Mouse (Mus musculus) fibroblast of lung, adult 2 months (primary cell): Measurements from ENCODE around the gene Spty2d1.

Experiments
- DNase-seq: peaks from one replicate; pipeline ENCODE4 v3.0.0-alpha.2; 2011; ENCODE audit warnings: low read depth

The Spty2d1 gene

DNA sequence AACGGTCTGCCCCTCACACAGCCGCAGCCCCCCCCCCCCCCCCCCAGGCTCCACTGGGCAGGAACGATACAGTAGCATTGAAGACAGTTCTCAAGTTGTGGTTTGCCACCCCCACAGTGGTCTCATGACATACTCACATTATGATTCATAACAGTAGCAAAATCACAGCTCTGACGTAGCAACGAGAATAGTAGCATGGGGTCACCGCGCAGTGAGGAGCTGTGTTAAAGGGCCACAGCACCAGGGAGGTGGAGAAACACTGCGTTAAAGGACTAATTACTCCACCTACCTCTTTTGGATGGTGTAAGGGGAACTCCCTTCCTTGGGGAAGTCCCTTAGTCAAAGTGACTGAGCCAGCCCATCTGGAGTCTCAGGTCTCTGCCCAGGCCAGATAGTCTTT lies 14.3 kb upstream of the Spty2d1 start:
- DNase-seq = peak; percentile 73

DNA sequence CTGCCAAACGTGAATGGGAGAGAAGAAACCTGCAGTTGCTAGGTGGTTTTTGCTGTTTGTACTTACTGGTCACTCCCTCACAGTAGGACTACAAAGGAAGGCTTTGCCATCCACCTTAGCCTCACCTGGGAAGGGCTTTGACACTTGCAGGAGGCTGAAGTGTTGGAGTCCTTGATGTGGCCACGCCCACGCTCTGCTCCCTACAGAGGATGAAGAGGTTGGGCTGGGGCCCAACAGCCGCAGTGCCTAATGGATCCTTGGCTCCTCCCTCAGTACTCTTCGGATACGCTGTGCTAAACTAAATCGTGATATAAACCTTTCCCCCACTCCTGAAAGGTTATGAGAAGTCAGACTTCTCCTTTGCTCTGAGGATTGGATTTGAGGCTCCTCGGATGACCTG lies 12.7 kb upstream of the Spty2d1 start:
- no peak for DNase-seq

DNA sequence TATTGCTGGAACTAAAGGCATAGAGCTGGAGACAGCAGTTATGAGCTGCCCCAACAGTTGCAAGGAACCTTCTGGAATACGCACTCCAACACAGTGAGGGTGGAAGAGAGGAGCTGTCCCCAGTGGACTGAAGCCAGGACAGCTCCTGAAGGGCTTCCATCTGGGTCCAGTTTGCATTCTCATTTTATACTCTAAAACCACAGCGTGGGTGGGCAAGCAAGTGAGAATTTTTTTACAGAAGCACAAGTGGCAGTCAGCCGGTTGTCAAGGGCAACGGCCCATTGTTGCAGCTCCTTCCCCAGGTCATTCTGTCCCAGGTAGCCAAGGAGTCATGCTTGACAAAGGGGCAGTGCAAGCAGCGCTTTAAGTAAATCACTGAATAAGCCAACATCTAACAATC lies 11.4 kb upstream of the Spty2d1 start:
- no peak for DNase-seq

DNA sequence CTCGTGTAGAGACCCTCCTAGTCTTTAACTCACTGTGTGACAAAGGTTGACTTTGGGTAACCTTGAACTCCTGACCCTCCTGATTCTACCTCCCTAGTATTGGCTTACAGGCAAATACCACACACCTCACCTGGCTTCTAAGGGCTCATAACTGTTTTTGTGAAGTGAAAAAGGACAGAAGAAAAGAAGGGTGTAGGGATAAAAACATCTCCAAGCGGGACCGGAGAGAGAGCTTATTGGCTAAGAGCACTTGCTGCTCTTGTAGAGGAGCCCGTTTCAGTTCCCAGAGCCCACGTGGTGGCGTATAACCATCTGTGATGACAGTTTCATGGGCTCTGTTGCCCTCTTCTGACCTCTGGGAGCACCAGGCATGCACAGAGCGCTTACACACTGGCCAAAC lies 8.9 kb upstream of the Spty2d1 start:
- no peak for DNase-seq

DNA sequence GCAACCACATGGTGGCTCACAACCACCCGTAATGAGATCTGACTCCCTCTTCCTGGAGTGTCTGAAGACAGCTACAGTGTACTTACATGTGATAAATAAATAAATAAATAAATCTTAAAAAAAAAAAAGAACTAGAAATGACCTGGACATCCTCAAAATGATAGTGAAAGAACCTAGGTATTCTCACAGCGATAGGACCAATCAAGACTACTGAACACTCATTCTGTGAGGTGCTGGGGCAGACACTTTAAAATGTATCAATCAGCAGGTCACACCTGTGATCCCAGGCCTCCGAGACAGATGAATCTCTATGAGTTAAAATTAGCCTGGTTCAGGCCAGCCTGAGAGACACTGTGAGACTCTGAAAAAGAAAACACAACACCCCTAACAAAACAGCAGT lies 8.4 kb upstream of the Spty2d1 start:
- no peak for DNase-seq

GRCm38 (mm10) chr7:47015390-47016065 lies 7.3 kb upstream of the Spty2d1 start:
- DNase-seq = peak; percentile 45

DNA sequence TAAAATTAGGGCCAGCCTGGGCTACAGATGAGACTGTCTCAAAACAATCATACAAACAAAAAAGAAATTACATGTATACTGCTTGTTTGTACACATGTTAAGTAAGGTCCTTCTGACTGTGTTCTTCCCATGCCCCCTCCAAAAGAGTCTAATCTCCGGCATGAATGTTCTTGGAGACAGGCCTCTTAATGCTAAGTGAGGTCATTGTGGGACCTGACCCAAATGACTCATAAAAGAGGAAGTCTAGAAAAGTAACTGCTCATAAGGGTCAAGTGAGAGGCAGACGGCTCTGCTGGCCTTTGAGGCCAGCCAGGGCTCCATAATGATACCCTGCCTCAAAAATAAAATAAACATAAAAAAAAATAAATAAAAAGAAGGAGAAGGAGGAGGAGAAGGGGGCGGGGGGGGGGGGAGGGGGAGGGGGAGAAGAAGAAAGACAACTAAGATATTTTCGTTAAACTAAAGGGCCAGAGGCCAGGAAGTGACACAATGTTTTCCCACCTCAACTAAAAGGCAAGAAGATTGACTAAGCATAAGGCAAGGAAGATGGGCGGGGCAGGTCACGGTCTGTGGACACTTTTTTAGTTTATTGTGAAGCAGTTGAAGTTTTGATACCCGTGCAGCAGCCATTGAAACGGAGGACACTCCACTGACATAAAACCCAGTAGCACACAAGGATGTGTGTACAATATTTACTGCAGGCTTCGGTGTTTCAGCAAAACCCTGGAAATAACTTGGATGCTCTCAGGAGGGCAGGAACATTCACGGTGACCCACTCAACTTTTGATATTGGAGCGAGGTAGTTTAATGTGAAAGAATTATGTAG lies 6.6 kb upstream of the Spty2d1 start:
- DNase-seq = peak; percentile 67

DNA sequence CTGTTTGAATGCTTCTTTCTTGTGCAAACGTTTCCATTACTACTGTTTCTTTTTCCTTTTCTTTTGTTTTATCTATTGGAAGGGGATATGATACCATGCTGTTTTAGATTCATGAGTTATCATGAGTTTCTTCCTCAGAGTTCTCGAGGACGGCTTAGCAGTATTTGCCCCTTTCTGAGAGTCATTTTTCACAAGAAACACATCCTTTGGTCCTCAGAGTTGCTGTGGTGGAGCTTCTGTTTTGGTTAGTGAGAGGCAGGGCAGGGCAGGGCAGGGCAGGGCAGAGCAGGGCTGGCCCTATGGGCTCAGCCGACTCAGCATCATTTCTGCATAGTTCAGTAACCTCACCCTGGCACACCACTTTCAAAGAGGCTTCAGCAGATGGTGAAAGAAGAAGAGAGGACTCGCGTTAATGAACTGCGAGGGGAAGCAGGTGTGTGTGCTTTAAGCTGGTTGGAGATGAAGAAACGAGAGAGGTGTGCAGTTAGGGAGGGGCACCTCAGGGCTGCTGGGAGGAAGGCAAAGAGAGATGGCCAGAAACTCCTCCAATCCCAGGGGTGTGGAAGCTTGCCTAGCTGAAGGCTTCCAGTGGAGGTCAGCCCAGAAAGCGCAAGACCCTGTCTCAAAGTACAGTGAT lies 5.0 kb upstream of the Spty2d1 start:
- no peak for DNase-seq

- DNase-seq = no peak
Observed at GRCm38 (mm10) chr7:47007818-47008167, 418 bp downstream of the Spty2d1 start.

- DNase-seq = no peak
Observed at GRCm38 (mm10) chr7:47007109-47007780, 966 bp downstream of the Spty2d1 start.

GRCm38 (mm10) chr7:47003411-47004115 lies 4.6 kb downstream of the Spty2d1 start:
- no peak for DNase-seq

- no peak for DNase-seq
Observed at GRCm38 (mm10) chr7:47001900-47002275, 6.3 kb downstream of the Spty2d1 start.

GRCm38 (mm10) chr7:47001125-47001899 lies 6.9 kb downstream of the Spty2d1 start:
- no peak for DNase-seq

- no peak for DNase-seq
Observed at GRCm38 (mm10) chr7:47000644-47000983, 7.6 kb downstream of the Spty2d1 start.

DNA sequence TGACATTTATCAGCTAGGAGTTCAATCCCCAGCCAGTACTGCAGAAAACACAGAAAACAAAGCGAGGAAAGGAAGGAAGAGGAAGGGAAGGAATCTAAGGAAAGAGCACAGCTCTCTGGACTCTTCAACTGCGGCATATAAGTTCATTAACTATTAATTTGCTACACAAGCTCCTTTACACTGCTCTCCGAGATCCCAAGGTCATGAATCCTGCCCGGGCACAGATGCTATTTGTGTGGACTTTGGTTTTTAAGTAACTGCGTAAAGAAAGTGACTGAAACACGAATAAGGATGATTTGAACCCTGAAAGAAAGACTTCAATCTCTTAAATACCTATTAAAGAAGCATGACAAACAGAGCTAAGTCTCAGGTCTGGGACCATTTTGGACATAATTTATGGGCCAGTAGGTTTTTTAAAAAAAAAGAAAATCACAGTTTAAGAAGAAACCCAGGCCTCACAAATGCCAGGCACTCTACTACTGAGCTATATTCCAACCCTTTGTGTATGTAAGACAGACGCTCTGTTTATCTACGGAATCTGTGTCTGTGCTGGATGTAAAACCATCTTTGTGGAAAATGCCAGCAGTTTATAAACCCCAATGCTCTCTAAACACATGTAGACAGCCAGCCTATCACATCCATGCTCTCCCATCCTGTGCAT lies 8.1 kb downstream of the Spty2d1 start:
- no peak for DNase-seq

GRCm38 (mm10) chr7:46998942-46999341 lies 9.3 kb downstream of the Spty2d1 start:
- DNase-seq = no peak

GRCm38 (mm10) chr7:46997644-46998395 lies 10.4 kb downstream of the Spty2d1 start:
- DNase-seq = no peak

GRCm38 (mm10) chr7:46997008-46997407 lies 11.2 kb downstream of the Spty2d1 start:
- DNase-seq = no peak

DNA sequence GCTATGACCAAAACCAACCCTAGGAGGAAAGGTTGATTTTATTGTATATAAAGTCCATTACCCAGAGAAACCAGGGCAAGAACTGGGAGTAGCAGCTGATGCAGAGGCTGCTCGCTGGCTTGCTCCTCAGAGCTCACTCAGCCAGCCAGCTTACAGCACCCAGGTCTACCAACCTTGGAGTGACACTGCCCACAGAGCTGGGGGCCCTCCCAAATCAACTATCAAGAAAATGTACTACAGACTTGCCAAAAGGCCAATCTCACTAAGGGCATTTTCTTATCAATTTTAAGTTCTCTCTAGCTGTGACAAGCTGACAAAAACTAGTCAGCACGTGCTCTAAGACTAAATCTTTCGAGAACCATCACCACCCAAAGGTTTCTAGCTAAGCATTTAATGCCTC lies 12.7 kb downstream of the Spty2d1 start:
- DNase-seq = no peak

DNA sequence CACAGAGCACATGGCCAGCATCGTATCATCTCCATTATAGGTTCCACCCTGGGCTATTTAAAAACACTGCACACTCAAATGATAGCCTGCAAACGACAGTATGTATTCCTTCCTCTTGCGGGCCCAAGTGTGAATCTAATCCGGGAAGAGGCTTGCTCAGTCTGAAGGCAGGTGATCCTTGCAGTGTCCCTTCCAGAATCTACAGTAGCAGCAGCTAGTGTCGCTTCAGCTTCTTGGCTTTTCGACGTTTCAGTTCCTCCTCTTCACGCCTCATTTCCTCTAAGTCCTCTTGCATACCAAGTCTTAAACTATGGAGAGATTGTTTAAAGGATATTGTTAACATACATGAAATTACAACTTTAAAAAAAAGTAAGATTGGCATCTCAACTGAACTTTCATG lies 15.1 kb downstream of the Spty2d1 start:
- DNase-seq = no peak
